Mouse (Mus musculus): ENCODE results near the gene Ddx41.

- no peak for TF ChIP-seq POLR2A (IDR thresholded peaks at IDR 0.05; ENCODE audit: low read depth, low read length)
- TF ChIP-seq CTCF (conservative IDR thresholded peaks at IDR 0.05; ENCODE audit: insufficient read depth, insufficient read length, low read depth, low read length): no peak
Measured at GRCm38 (mm10) chr13:55495702-55496101, 40.8 kb downstream of the Ddx41 start.
